Mouse (Mus musculus) T-cell, adult 66 days (primary cell): ENCODE data around the gene A830018L16Rik. TPM values are rescaled to one million over a fixed set of nuclear protein-coding genes. Genes with fewer than 3 reads are reported as not detected.

Experiments used
- total RNA-seq, 2 experiments: library from RNA; stranded (reverse); gene quantifications; 3 replicates in 1 of 2; 4 replicates in 1 of 2; pipeline ENCODE4 v1.2.4; 2023

The A830018L16Rik gene
- total RNA-seq: not detected

GRCm38 (mm10) chr1:11413894-11414556, at the start of gene A830018L16Rik:
A830018L16Rik (plus strand) TSS chr1:11414105.

